Mouse (Mus musculus): Measurements from ENCODE around the gene Rgn. TPM values are rescaled to one million over a fixed set of nuclear protein-coding genes. Genes with fewer than 3 reads are reported as not detected.

The Rgn gene
- not detected in 2 replicates for total RNA-seq (2015; ENCODE audit: low replicate concordance)
- not detected in 2 replicates for total RNA-seq (2017; ENCODE audit: low replicate concordance)

- ATAC-seq (replicated peaks; ENCODE audit: low FRiP score, poor library complexity, severe bottlenecking): no peak
Measured at GRCm38 (mm10) chrX:20549532-20549931, at the start of gene Rgn. Gene Rgn (plus strand): TSS chrX:20549787.

GRCm38 (mm10) chrX:20520290-20520939 lies 29.2 kb upstream of the Rgn start:
- no peak for ATAC-seq (replicated peaks; ENCODE audit: low FRiP score, poor library complexity, severe bottlenecking)

- ATAC-seq (replicated peaks; ENCODE audit: low FRiP score, poor library complexity, severe bottlenecking): no peak
Measured at GRCm38 (mm10) chrX:20521578-20521977, 28.0 kb upstream of the Rgn start.

GRCm38 (mm10) chrX:20532621-20533020 lies 17.0 kb upstream of the Rgn start:
- ATAC-seq (replicated peaks; ENCODE audit: low FRiP score, poor library complexity, severe bottlenecking): no peak

GRCm38 (mm10) chrX:20543867-20544266 lies 5.7 kb upstream of the Rgn start:
- ATAC-seq (replicated peaks; ENCODE audit: low FRiP score, poor library complexity, severe bottlenecking): no peak

GRCm38 (mm10) chrX:20547609-20548008 lies 2.0 kb upstream of the Rgn start:
- no peak for ATAC-seq (replicated peaks; ENCODE audit: low FRiP score, poor library complexity, severe bottlenecking)

- no peak for ATAC-seq (replicated peaks; ENCODE audit: low FRiP score, poor library complexity, severe bottlenecking)
Measured at GRCm38 (mm10) chrX:20548011-20548879, 1.3 kb upstream of the Rgn start.

- no peak for ATAC-seq (replicated peaks; ENCODE audit: low FRiP score, poor library complexity, severe bottlenecking)
Measured at GRCm38 (mm10) chrX:20548880-20549440, 627 bp upstream of the Rgn start.

GRCm38 (mm10) chrX:20552199-20552598 lies 2.6 kb downstream of the Rgn start:
- ATAC-seq (replicated peaks; ENCODE audit: low FRiP score, poor library complexity, severe bottlenecking): no peak

GRCm38 (mm10) chrX:20561846-20562245 lies 12.3 kb downstream of the Rgn start:
- no peak for ATAC-seq (replicated peaks; ENCODE audit: low FRiP score, poor library complexity, severe bottlenecking)

- no peak for ATAC-seq (replicated peaks; ENCODE audit: low FRiP score, poor library complexity, severe bottlenecking)
Measured at GRCm38 (mm10) chrX:20563941-20564340, 14.4 kb downstream of the Rgn start.

GRCm38 (mm10) chrX:20571024-20571423 lies 21.4 kb downstream of the Rgn start:
- no peak for ATAC-seq (replicated peaks; ENCODE audit: low FRiP score, poor library complexity, severe bottlenecking)

GRCm38 (mm10) chrX:20572683-20573082 lies 23.1 kb downstream of the Rgn start:
- no peak for ATAC-seq (replicated peaks; ENCODE audit: low FRiP score, poor library complexity, severe bottlenecking)

GRCm38 (mm10) chrX:20573927-20574326 lies 24.3 kb downstream of the Rgn start:
- no peak for ATAC-seq (replicated peaks; ENCODE audit: low FRiP score, poor library complexity, severe bottlenecking)

GRCm38 (mm10) chrX:20587968-20588367 lies 38.4 kb downstream of the Rgn start:
- no peak for ATAC-seq (replicated peaks; ENCODE audit: low FRiP score, poor library complexity, severe bottlenecking)

- no peak for ATAC-seq (replicated peaks; ENCODE audit: low FRiP score, poor library complexity, severe bottlenecking)
Measured at GRCm38 (mm10) chrX:20608500-20608899, 58.9 kb downstream of the Rgn start.

Other genes with a start within 250 kb of the Rgn start
- gene Rp2, start 185.3 kb upstream of the Rgn start, total RNA-seq (2015; ENCODE audit: low replicate concordance): 23.4 and 26.1 TPM in 2 replicates
- 17.0 and 18.8 TPM in 2 replicates for gene Rp2, start 185.3 kb upstream of the Rgn start, total RNA-seq (2017; ENCODE audit: low replicate concordance)
- 2.7 and 4.4 TPM in 2 replicates for gene Jade3, start 124.1 kb upstream of the Rgn start, total RNA-seq (2015; ENCODE audit: low replicate concordance)
- gene Jade3, start 124.1 kb upstream of the Rgn start, total RNA-seq (2017; ENCODE audit: low replicate concordance): 3.9 and 4.2 TPM in 2 replicates
- 14.0 and 14.2 TPM in 2 replicates for gene Rbm10, start 67.7 kb downstream of the Rgn start, total RNA-seq (2015; ENCODE audit: low replicate concordance)
- 16.4 and 21.4 TPM in 2 replicates for gene Rbm10, start 67.7 kb downstream of the Rgn start, total RNA-seq (2017; ENCODE audit: low replicate concordance)
- gene Ndufb11, start 67.8 kb downstream of the Rgn start, total RNA-seq (2015; ENCODE audit: low replicate concordance): 57.5 and 95.5 TPM in 2 replicates
- gene Ndufb11, start 67.8 kb downstream of the Rgn start, total RNA-seq (2017; ENCODE audit: low replicate concordance): 32.8 and 46.7 TPM in 2 replicates
- 57.1 and 70.5 TPM in 2 replicates for gene Uba1, start 108.5 kb downstream of the Rgn start, total RNA-seq (2015; ENCODE audit: low replicate concordance)
- 46.8 and 60.5 TPM in 2 replicates for gene Uba1, start 108.5 kb downstream of the Rgn start, total RNA-seq (2017; ENCODE audit: low replicate concordance)
- gene Cdk16, start 138.2 kb downstream of the Rgn start, total RNA-seq (2015; ENCODE audit: low replicate concordance): 21.3 and 42.7 TPM in 2 replicates
- gene Cdk16, start 138.2 kb downstream of the Rgn start, total RNA-seq (2017; ENCODE audit: low replicate concordance): 15.2 and 20.7 TPM in 2 replicates
- 2.3 and 3.5 TPM in 2 replicates for gene Usp11, start 154.1 kb downstream of the Rgn start, total RNA-seq (2015; ENCODE audit: low replicate concordance)
- 2.6 and 5.7 TPM in 2 replicates for gene Usp11, start 154.1 kb downstream of the Rgn start, total RNA-seq (2017; ENCODE audit: low replicate concordance)
- gene Araf, start 248.0 kb downstream of the Rgn start, total RNA-seq (2015; ENCODE audit: low replicate concordance): 18.4 and 23.8 TPM in 2 replicates
- gene Araf, start 248.0 kb downstream of the Rgn start, total RNA-seq (2017; ENCODE audit: low replicate concordance): 9.5 and 9.9 TPM in 2 replicates

All from erythroblast, adult 5-6 weeks (primary cell).